Mouse (Mus musculus): Measurements from ENCODE around the gene Ptprt. TPM values are rescaled to one million over a fixed set of nuclear protein-coding genes. Genes with fewer than 3 reads are reported as not detected.
A peak's percentile ranks its signal among the peaks of the same experiment; 100 is the strongest.

The Ptprt gene
- polyA plus RNA-seq, 1 experiment = 15.9 TPM

DNA sequence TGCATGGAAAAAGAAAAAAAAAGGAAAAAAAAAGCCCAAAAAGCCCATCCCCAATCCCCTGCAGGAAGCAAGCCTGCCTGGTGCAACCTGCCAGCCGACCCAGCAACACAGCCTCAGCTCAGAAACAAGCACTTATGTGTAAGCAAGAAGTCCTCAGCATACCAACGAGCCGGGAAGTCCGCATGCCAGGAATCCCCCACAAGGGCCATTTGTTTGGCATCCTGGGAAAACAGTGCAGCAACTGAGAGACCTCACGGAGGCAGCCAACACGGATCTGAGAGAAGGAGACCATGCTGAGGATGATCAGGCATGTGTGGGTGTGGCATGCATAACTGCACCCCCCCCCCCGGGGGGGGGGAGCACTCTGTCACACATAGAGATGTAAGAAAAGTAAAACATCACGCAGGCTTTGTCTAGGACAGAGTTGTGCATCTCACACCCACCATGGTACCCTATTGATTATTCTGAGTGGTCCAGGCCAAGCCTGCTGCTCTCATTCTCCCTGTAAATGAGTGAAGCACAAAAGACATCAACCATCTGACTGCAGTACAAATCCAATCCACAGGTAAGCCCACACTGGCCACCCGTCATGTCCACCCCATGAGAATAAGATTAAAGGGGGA lies 24.4 kb downstream of the Ptprt start:
- H3K27me3 ChIP-seq (ENCODE audit: control insufficient read depth, insufficient read depth, low read length) = no peaks in the 10 kb centered on the region
- peaks cover 33% of the 10 kb centered on the region for H3K4me1 ChIP-seq (ENCODE audit: control insufficient read depth, insufficient read depth, low read length)
- 48% methylated on average over 9 of the region's 9 CpGs for WGBS
- H3K27ac ChIP-seq (ENCODE audit: insufficient read depth, low read length) = no peak overlapping the region
- TF ChIP-seq CTCF (IDR thresholded peaks at IDR 0.05; ENCODE audit: borderline replicate concordance, insufficient read depth, low read depth, low read length) (no peak), POLR2A (IDR thresholded peaks at IDR 0.05; ENCODE audit: borderline replicate concordance, insufficient read depth, low read length) (no peak)
- peak in 1 of 2 experiments; percentile 21 for DNase-seq
- no peak overlapping the region for H3K4me3 ChIP-seq (replicated peaks; ENCODE audit: insufficient read depth, low read depth, low read length)

GRCm38 (mm10) chr2:162634901-162635300 lies 26.0 kb downstream of the Ptprt start:
- Histone ChIP-seq H3K4me3 (replicated peaks; ENCODE audit: insufficient read depth, low read depth, low read length) (no peak overlapping the region), H3K27ac (ENCODE audit: insufficient read depth, low read length) (no peak overlapping the region), H3K4me1 (ENCODE audit: control insufficient read depth, insufficient read depth, low read length) (peaks cover 33% of the 10 kb centered on the region), H3K27me3 (ENCODE audit: control insufficient read depth, insufficient read depth, low read length) (no peaks in the 10 kb centered on the region)
- WGBS = 74% methylated on average over 5 of the region's 5 CpGs
- TF ChIP-seq CTCF (IDR thresholded peaks at IDR 0.05; ENCODE audit: borderline replicate concordance, insufficient read depth, low read depth, low read length) (no peak), POLR2A (IDR thresholded peaks at IDR 0.05; ENCODE audit: borderline replicate concordance, insufficient read depth, low read length) (no peak)
- DNase-seq = no peak

DNA sequence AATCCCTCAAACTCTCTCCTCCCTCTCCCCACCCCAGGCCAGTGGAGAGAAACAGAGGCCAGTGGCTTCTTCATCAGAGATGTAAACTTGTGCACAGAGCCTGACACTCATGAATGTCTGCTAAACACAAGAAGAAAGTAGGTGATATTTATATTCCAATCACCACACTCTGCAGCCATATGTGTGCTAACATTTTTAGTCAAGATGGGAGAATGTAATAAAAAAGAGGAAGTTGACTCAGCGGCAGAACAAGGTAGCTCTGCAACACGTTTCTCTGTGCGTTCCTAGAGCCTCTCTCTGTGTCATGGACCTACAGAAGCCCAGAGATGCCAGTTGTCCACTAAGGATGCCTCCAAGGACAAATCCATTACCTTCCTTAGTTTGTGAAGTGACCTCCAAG lies 34.9 kb downstream of the Ptprt start:
- Histone ChIP-seq H3K4me3 (replicated peaks; ENCODE audit: insufficient read depth, low read depth, low read length) (no peak overlapping the region), H3K4me1 (ENCODE audit: control insufficient read depth, insufficient read depth, low read length) (no peaks in the 10 kb centered on the region; the same call in 1 of the 2 replicates), H3K27ac (ENCODE audit: insufficient read depth, low read length) (no peak overlapping the region), H3K27me3 (ENCODE audit: control insufficient read depth, insufficient read depth, low read length) (no peaks in the 10 kb centered on the region)
- 95% methylated on average over 3 of the region's 3 CpGs for WGBS
- DNase-seq = no peak
- TF ChIP-seq CTCF (IDR thresholded peaks at IDR 0.05; ENCODE audit: borderline replicate concordance, insufficient read depth, low read depth, low read length) (no peak), POLR2A (IDR thresholded peaks at IDR 0.05; ENCODE audit: borderline replicate concordance, insufficient read depth, low read length) (no peak)

- Histone ChIP-seq H3K4me1 (ENCODE audit: control insufficient read depth, insufficient read depth, low read length) (no peaks in the 10 kb centered on the region; the same call in 1 of the 2 replicates), H3K27me3 (ENCODE audit: control insufficient read depth, insufficient read depth, low read length) (no peaks in the 10 kb centered on the region), H3K4me3 (replicated peaks; ENCODE audit: insufficient read depth, low read depth, low read length) (no peak overlapping the region), H3K27ac (ENCODE audit: insufficient read depth, low read length) (no peak overlapping the region)
- 96% methylated on average over 3 of the region's 3 CpGs for WGBS
- DNase-seq = no peak
- TF ChIP-seq CTCF (IDR thresholded peaks at IDR 0.05; ENCODE audit: borderline replicate concordance, insufficient read depth, low read depth, low read length) (no peak), POLR2A (IDR thresholded peaks at IDR 0.05; ENCODE audit: borderline replicate concordance, insufficient read depth, low read length) (no peak)
These were observed 36.2 kb downstream of the Ptprt start for GRCm38 (mm10) chr2:162624707-162625106.

GRCm38 (mm10) chr2:162614256-162614655 lies 46.7 kb downstream of the Ptprt start:
- no peak for DNase-seq
- whole genome bisulfite sequencing = 84% methylated on average over 2 of the region's 2 CpGs

GRCm38 (mm10) chr2:162613480-162613879 lies 47.5 kb downstream of the Ptprt start:
- H3K27ac ChIP-seq (ENCODE audit: insufficient read depth, low read length) = no peak overlapping the region
- 54% methylated on average over 4 of the region's 4 CpGs for WGBS
- H3K27me3 ChIP-seq (ENCODE audit: control insufficient read depth, insufficient read depth, low read length) = no peaks in the 10 kb centered on the region
- H3K4me1 ChIP-seq (ENCODE audit: control insufficient read depth, insufficient read depth, low read length) = no peaks in the 10 kb centered on the region
- DNase-seq = peak in 1 of 2 experiments; percentile 18
- no peak overlapping the region for H3K4me3 ChIP-seq (replicated peaks; ENCODE audit: insufficient read depth, low read depth, low read length)
- TF ChIP-seq CTCF (IDR thresholded peaks at IDR 0.05; ENCODE audit: borderline replicate concordance, insufficient read depth, low read depth, low read length) = peak; percentile 46; the same call in 1 of the 2 replicates
- no peak for TF ChIP-seq POLR2A (IDR thresholded peaks at IDR 0.05; ENCODE audit: borderline replicate concordance, insufficient read depth, low read length)

More at GRCm38 (mm10) chr2:162614256-162614655, 46.7 kb downstream of the Ptprt start:
- Histone ChIP-seq H3K27me3 (ENCODE audit: control insufficient read depth, insufficient read depth, low read length) (no peaks in the 10 kb centered on the region), H3K4me3 (replicated peaks; ENCODE audit: insufficient read depth, low read depth, low read length) (no peak overlapping the region), H3K27ac (ENCODE audit: insufficient read depth, low read length) (no peak overlapping the region), H3K4me1 (ENCODE audit: control insufficient read depth, insufficient read depth, low read length) (no peaks in the 10 kb centered on the region)
- TF ChIP-seq CTCF (IDR thresholded peaks at IDR 0.05; ENCODE audit: borderline replicate concordance, insufficient read depth, low read depth, low read length) (no peak), POLR2A (IDR thresholded peaks at IDR 0.05; ENCODE audit: borderline replicate concordance, insufficient read depth, low read length) (no peak)

- WGBS = 96% methylated on average over 5 of the region's 5 CpGs
These were observed 58.2 kb downstream of the Ptprt start for GRCm38 (mm10) chr2:162602721-162603120.

DNA sequence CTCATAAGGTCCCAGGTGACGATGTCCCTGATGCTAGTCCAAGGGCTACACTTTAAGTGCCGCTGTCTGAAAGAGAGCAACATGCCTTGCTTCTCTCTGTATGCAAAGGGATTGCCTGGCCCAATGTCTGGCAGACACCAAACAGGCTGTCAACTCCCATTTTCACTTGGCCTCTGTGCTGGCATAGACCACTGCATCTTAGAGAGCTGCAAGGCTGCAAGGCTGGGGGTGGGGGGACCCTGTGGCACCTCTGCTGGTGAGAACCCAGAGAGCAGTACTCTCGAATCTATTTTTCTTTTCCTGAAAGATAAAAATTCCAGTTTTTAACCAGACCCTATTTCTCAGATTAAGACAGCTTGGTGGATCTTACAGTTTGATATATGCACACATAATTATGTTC lies 69.6 kb downstream of the Ptprt start:
- WGBS = 55% methylated on average over 3 of the region's 3 CpGs
- Histone ChIP-seq H3K4me1 (ENCODE audit: control insufficient read depth, insufficient read depth, low read length) (no peaks in the 10 kb centered on the region), H3K27me3 (ENCODE audit: control insufficient read depth, insufficient read depth, low read length) (no peaks in the 10 kb centered on the region), H3K4me3 (replicated peaks; ENCODE audit: insufficient read depth, low read depth, low read length) (no peak overlapping the region), H3K27ac (ENCODE audit: insufficient read depth, low read length) (no peak overlapping the region)
- TF ChIP-seq POLR2A (IDR thresholded peaks at IDR 0.05; ENCODE audit: borderline replicate concordance, insufficient read depth, low read length) (no peak), CTCF (IDR thresholded peaks at IDR 0.05; ENCODE audit: borderline replicate concordance, insufficient read depth, low read depth, low read length) (no peak)
- no peak for DNase-seq

More at GRCm38 (mm10) chr2:162602721-162603120, 58.2 kb downstream of the Ptprt start:
- H3K27ac ChIP-seq (ENCODE audit: insufficient read depth, low read length) = no peak overlapping the region
- H3K27me3 ChIP-seq (ENCODE audit: control insufficient read depth, insufficient read depth, low read length) = no peaks in the 10 kb centered on the region
- DNase-seq = no peak
- H3K4me3 ChIP-seq (replicated peaks; ENCODE audit: insufficient read depth, low read depth, low read length) = no peak overlapping the region
- no peak for TF ChIP-seq CTCF (IDR thresholded peaks at IDR 0.05; ENCODE audit: borderline replicate concordance, insufficient read depth, low read depth, low read length)
- TF ChIP-seq POLR2A (IDR thresholded peaks at IDR 0.05; ENCODE audit: borderline replicate concordance, insufficient read depth, low read length) = no peak
- H3K4me1 ChIP-seq (ENCODE audit: control insufficient read depth, insufficient read depth, low read length) = no peaks in the 10 kb centered on the region

Data from cerebellum, adult 2 months (tissue).